Mouse (Mus musculus) heart, adult 2 months (tissue): ENCODE data around the gene Hspb11. TPM values are rescaled to one million over a fixed set of nuclear protein-coding genes. Genes with fewer than 3 reads are reported as not detected.

Experiments used
- DNase-seq, 2 experiments: peaks; one replicate each; pipeline ENCODE4 v3.0.0; 2021
- H3K27ac ChIP-seq: fragments of 200-600 bp; 2 replicates; pipeline ENCODE4 v1.8.1; 2022
- H3K27me3 ChIP-seq: fragments of 200-500 bp; 2 replicates; pipeline ENCODE4 v1.6.1; 2012; ENCODE audit warnings: mild to moderate bottlenecking, low read length, inconsistent platforms, mixed read lengths; ENCODE audit not compliant: control insufficient read depth, insufficient read depth
- H3K36me3 ChIP-seq: fragments of 200-500 bp; 2 replicates; pipeline ENCODE4 v1.6.1; 2012; ENCODE audit warnings: low read length, inconsistent platforms; ENCODE audit not compliant: control insufficient read depth, insufficient read depth
- H3K4me1 ChIP-seq: fragments of 200-500 bp; 2 replicates; pipeline ENCODE4 v1.6.1; 2011; ENCODE audit warnings: low read length; ENCODE audit not compliant: control insufficient read depth, insufficient read depth
- H3K4me3 ChIP-seq: fragments of 200-600 bp; 2 replicates; pipeline ENCODE4 v1.8.1; 2022
- H3K79me2 ChIP-seq: fragments of 200-500 bp; replicated peaks from 2 replicates; pipeline ENCODE4 v1.6.1; 2012; ENCODE audit warnings: mild to moderate bottlenecking, inconsistent platforms, low read length, moderate library complexity, mixed read lengths; ENCODE audit not compliant: control insufficient read depth, insufficient read depth
- H3K9ac ChIP-seq: fragments of 200-500 bp; 2 replicates; pipeline ENCODE4 v1.6.1; 2012; ENCODE audit warnings: low read depth, mild to moderate bottlenecking, control low read depth, inconsistent platforms, low read length, mixed read lengths
- CTCF ChIP-seq: fragments of 200-600 bp; IDR thresholded peaks from 2 replicates; pipeline ENCODE4 v1.8.1; 2022; ENCODE audit warnings: antibody characterized with exemption, mild to moderate bottlenecking, moderate library complexity
- EP300 ChIP-seq: fragments of 200-500 bp; IDR thresholded peaks from 2 replicates; pipeline ENCODE4 v1.6.1; 2011; ENCODE audit warnings: low read depth, low read length, control low read depth; ENCODE audit not compliant: insufficient read depth
- POLR2A ChIP-seq: fragments of 200-500 bp; IDR thresholded peaks from 2 replicates; pipeline ENCODE4 v1.6.1; 2011; ENCODE audit warnings: mild to moderate bottlenecking, low read depth, low read length, control low read depth; ENCODE audit not compliant: insufficient read depth
- WGBS: fragments of 180-500 bp; shearing (Covaris S2); methylation state at CpG from one replicate; pipeline ENCODE4 v1.1.7; 2018; 5-methylcytosine and 5-hydroxymethylcytosine counted together
- intact Hi-C: fragments of 180-260 bp; cut with DNase I; formaldehyde crosslinking; loops from one replicate; pipeline ENCODE4 v1.15.1; 2025
- polyA plus RNA-seq: library from polyadenylated mRNA; depleted of rRNA; stranded (reverse); fragments of >200 nt; gene quantifications from 2 replicates; pipeline ENCODE4 v1.2.3, GENCODE M21; 2012
- total RNA-seq, 2 experiments: library from RNA; stranded (reverse); gene quantifications; 2 replicates each; pipeline ENCODE4 v1.2.3; 2021

Gene Hspb11
- total and polyA plus RNA-seq, 3 experiments = 2.3 to 11.3 (median 9.4) TPM

- intact Hi-C loops = no loop called here
- H3K27ac ChIP-seq = no peak overlapping the region
- no peak for DNase-seq
- TF ChIP-seq EP300 = no peak
- no peak for TF ChIP-seq CTCF
- WGBS = 41% methylated on average over 4 of the region's 4 CpGs
- H3K36me3 ChIP-seq = no peaks in the 10 kb centered on the region
- no peak overlapping the region for H3K4me3 ChIP-seq
- H3K79me2 ChIP-seq = no peaks in the 10 kb centered on the region
- H3K27me3 ChIP-seq = no peaks in the 10 kb centered on the region
- no peak overlapping the region for H3K9ac ChIP-seq
- no peaks in the 10 kb centered on the region for H3K4me1 ChIP-seq
Measured at GRCm38 (mm10) chr4:107260001-107260400, 6.6 kb downstream of the Hspb11 start.

GRCm38 (mm10) chr4:107273683-107274082, 20.3 kb downstream of the Hspb11 start:
- no peak for DNase-seq
- Histone ChIP-seq H3K9ac (no peak overlapping the region), H3K4me3 (no peak overlapping the region), H3K79me2 (no peaks in the 10 kb centered on the region), H3K4me1 (no peaks in the 10 kb centered on the region), H3K36me3 (no peaks in the 10 kb centered on the region), H3K27ac (no peak overlapping the region), H3K27me3 (no peaks in the 10 kb centered on the region)
- no peak for TF ChIP-seq POLR2A
- no peak for TF ChIP-seq EP300
- TF ChIP-seq CTCF = no peak
- WGBS = 70% methylated on average over 4 of the region's 4 CpGs
- intact Hi-C loops = no loop called here

GRCm38 (mm10) chr4:107274511-107274910, 21.1 kb downstream of the Hspb11 start:
- Histone ChIP-seq H3K4me1 (no peaks in the 10 kb centered on the region), H3K36me3 (no peaks in the 10 kb centered on the region), H3K79me2 (no peaks in the 10 kb centered on the region), H3K27ac (no peak overlapping the region), H3K9ac (no peak overlapping the region), H3K27me3 (no peaks in the 10 kb centered on the region), H3K4me3 (no peak overlapping the region)
- 55% methylated on average over 5 of the region's 5 CpGs for WGBS
- no peak for DNase-seq
- TF ChIP-seq POLR2A (no peak), EP300 (no peak), CTCF (no peak)
- intact Hi-C loops = no loop called here

- Histone ChIP-seq H3K4me3 (no peak overlapping the region), H3K27ac (no peak overlapping the region), H3K27me3 (no peaks in the 10 kb centered on the region), H3K79me2 (no peaks in the 10 kb centered on the region), H3K36me3 (no peaks in the 10 kb centered on the region), H3K4me1 (no peaks in the 10 kb centered on the region), H3K9ac (no peak overlapping the region)
- intact Hi-C loops = no loop called here
- no peak for DNase-seq
- WGBS = 56% methylated on average over 8 of the region's 8 CpGs
- TF ChIP-seq POLR2A (no peak), CTCF (no peak), EP300 (no peak)
Measured at GRCm38 (mm10) chr4:107278188-107278707, 24.9 kb downstream of the Hspb11 start.

GRCm38 (mm10) chr4:107280843-107281475, 27.6 kb downstream of the Hspb11 start:
- DNase-seq = no peak
- Histone ChIP-seq H3K4me1 (no peaks in the 10 kb centered on the region), H3K27ac (no peak overlapping the region), H3K27me3 (no peaks in the 10 kb centered on the region), H3K4me3 (no peak overlapping the region), H3K36me3 (no peaks in the 10 kb centered on the region), H3K9ac (no peak overlapping the region), H3K79me2 (no peaks in the 10 kb centered on the region)
- 83% methylated on average over 7 of the region's 7 CpGs for WGBS
- no peak for TF ChIP-seq CTCF
- intact Hi-C loops = no loop called here

- 65% methylated on average over 3 of the region's 3 CpGs for WGBS
- no peaks in the 10 kb centered on the region for H3K79me2 ChIP-seq
- no peak for DNase-seq
- TF ChIP-seq EP300 (no peak), POLR2A (no peak), CTCF (no peak)
- no peak overlapping the region for H3K27ac ChIP-seq
- H3K4me1 ChIP-seq = no peaks in the 10 kb centered on the region
- no peak overlapping the region for H3K4me3 ChIP-seq
- H3K27me3 ChIP-seq = no peaks in the 10 kb centered on the region
- intact Hi-C loops = no loop called here
- H3K36me3 ChIP-seq = no peaks in the 10 kb centered on the region
- H3K9ac ChIP-seq = no peak overlapping the region
Measured at GRCm38 (mm10) chr4:107285446-107286200, 32.2 kb downstream of the Hspb11 start.
